Mouse (Mus musculus) lung, adult 2 months (tissue): ENCODE data around the gene P2ry2.

Experiments used
- CTCF ChIP-seq: fragments of 200-500 bp; IDR thresholded peaks from 2 replicates; pipeline ENCODE4 v1.5.1; 2011; ENCODE audit warnings: mild to moderate bottlenecking, low read length, control low read depth; ENCODE audit not compliant: insufficient read depth
- POLR2A ChIP-seq: fragments of 200-500 bp; IDR thresholded peaks from 2 replicates; pipeline ENCODE4 v1.6.1; 2011; ENCODE audit warnings: low read depth, mild to moderate bottlenecking, control low read depth, low read length, borderline replicate concordance; ENCODE audit errors: extremely low read depth

- TF ChIP-seq POLR2A (no peak), CTCF (no peak)
Observed at GRCm38 (mm10) chr7:100974135-100974903, 38.3 kb downstream of the P2ry2 start, which contains the start of gene P2ry6.
